Mouse (Mus musculus) liver, adult 2 months (tissue): ENCODE measurements around the gene Gh. TPM values are rescaled to one million over a fixed set of nuclear protein-coding genes. Genes with fewer than 3 reads are reported as not detected.

ENCODE experiments used
- DNase-seq: peaks from one replicate; pipeline ENCODE4 v3.0.0-alpha.2; 2011; ENCODE audit warnings: low read depth, low spot score; ENCODE audit errors: extremely low read depth
- H3K27ac ChIP-seq: fragments of 200-500 bp; replicated peaks from 2 replicates; pipeline ENCODE4 v1.5.1; 2012; ENCODE audit warnings: low read depth, mild to moderate bottlenecking, control low read depth, inconsistent platforms, low read length; ENCODE audit not compliant: insufficient read depth
- H3K27me3 ChIP-seq: fragments of 200-500 bp; 2 replicates; pipeline ENCODE4 v1.6.1; 2012; ENCODE audit warnings: mild to moderate bottlenecking, moderate library complexity, low read length, inconsistent platforms; ENCODE audit not compliant: control insufficient read depth, insufficient read depth
- H3K36me3 ChIP-seq: fragments of 200-500 bp; 2 replicates; pipeline ENCODE4 v1.6.1; 2012; ENCODE audit warnings: low read length, inconsistent platforms; ENCODE audit not compliant: control insufficient read depth, insufficient read depth
- H3K4me1 ChIP-seq: fragments of 200-500 bp; 2 replicates; pipeline ENCODE4 v1.6.1; 2011; ENCODE audit warnings: low read length; ENCODE audit not compliant: control insufficient read depth, insufficient read depth
- H3K4me3 ChIP-seq: fragments of 200-500 bp; 2 replicates; pipeline ENCODE4 v1.5.1; 2011; ENCODE audit warnings: low read depth, mild to moderate bottlenecking, control low read depth, low read length, moderate library complexity; ENCODE audit not compliant: insufficient read depth
- H3K79me2 ChIP-seq: fragments of 200-500 bp; 2 replicates; pipeline ENCODE4 v1.6.1; 2012; ENCODE audit warnings: inconsistent platforms, mild to moderate bottlenecking, low read length, moderate library complexity; ENCODE audit not compliant: control insufficient read depth, insufficient read depth
- H3K9ac ChIP-seq: fragments of 200-500 bp; 2 replicates; pipeline ENCODE4 v1.6.1; 2012; ENCODE audit warnings: low read depth, mild to moderate bottlenecking, control low read depth, inconsistent platforms, low read length
- CTCF ChIP-seq: fragments of 200-500 bp; IDR thresholded peaks from 2 replicates; pipeline ENCODE4 v1.5.1; 2011; ENCODE audit warnings: low read depth, low read length, control low read depth
- POLR2A ChIP-seq: fragments of 200-500 bp; IDR thresholded peaks from 2 replicates; pipeline ENCODE4 v1.6.1; 2011; ENCODE audit warnings: low read length, control low read depth; ENCODE audit not compliant: insufficient read depth; ENCODE audit errors: extremely low read depth
- WGBS: fragments of 180-500 bp; shearing (Covaris S2); methylation state at CpG from one replicate; pipeline ENCODE4 v1.1.7; 2018; 5-methylcytosine and 5-hydroxymethylcytosine counted together
- polyA plus RNA-seq: library from polyadenylated mRNA; depleted of rRNA; stranded (reverse); fragments of >200 nt; gene quantifications from 2 replicates; pipeline ENCODE4 v1.2.3, GENCODE M21; 2012
- total RNA-seq: library from RNA; depleted of rRNA; stranded (reverse); fragments of >200 nt; gene quantifications from 2 replicates; pipeline ENCODE4 v1.2.3, GENCODE M21; 2014

Gene Gh
- total and polyA plus RNA-seq, 2 experiments: not detected

DNA sequence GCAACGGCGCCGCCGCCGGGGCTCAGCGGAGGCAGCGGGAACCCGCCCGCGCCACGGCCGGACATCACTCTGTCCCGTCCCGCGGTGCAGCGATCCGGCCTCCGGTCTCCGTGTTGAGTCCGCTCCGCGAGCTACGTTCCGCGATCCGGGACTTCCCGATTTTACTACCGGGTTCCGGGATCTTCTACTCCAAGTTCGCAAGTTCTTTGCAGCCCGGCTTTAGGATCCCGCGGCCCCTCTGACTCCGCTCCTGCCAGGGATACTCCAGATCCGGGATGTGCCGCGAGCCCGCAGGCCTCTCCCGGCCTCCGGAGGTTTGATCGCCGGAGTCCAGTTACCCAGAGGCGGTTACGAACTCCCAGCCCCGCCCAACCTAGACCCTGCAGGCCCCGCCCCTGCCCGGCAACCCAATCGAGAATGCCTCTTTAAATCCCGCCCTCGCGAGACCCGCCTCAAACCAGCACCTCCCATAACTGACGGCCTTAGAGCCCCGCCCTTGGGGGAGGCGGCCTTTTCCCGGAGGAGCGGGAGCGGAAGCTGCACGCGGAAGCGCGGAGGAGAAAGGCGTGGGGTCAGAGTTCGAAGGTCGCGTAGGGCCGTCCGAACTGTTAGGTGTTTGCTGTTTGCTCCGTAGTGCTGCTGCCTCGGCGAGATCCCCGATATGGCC lies 28.9 kb downstream of the Gh start, which contains the start of gene Smarcd2:
TSS of gene Smarcd2 (minus strand) at position 329 of the 667 bp plus-strand sequence.
- under 1% methylated on average over 72 of the region's 72 CpGs for WGBS
- Histone ChIP-seq H3K4me3 (peak within 1 kb of the TSS; percentile 96), H3K4me1 (peaks cover 28% of the 10 kb centered on the region), H3K79me2 (peaks cover 15% of the 10 kb centered on the region; the same call in 1 of the 2 replicates), H3K9ac (peak within 1 kb of the TSS; percentile 94), H3K27ac (peak within 1 kb of the TSS; percentile 91), H3K36me3 (no peaks in the 10 kb centered on the region), H3K27me3 (no peaks in the 10 kb centered on the region)
- peak; percentile 94 for DNase-seq
- TF ChIP-seq CTCF (no peak), POLR2A (peak; percentile 90)

DNA sequence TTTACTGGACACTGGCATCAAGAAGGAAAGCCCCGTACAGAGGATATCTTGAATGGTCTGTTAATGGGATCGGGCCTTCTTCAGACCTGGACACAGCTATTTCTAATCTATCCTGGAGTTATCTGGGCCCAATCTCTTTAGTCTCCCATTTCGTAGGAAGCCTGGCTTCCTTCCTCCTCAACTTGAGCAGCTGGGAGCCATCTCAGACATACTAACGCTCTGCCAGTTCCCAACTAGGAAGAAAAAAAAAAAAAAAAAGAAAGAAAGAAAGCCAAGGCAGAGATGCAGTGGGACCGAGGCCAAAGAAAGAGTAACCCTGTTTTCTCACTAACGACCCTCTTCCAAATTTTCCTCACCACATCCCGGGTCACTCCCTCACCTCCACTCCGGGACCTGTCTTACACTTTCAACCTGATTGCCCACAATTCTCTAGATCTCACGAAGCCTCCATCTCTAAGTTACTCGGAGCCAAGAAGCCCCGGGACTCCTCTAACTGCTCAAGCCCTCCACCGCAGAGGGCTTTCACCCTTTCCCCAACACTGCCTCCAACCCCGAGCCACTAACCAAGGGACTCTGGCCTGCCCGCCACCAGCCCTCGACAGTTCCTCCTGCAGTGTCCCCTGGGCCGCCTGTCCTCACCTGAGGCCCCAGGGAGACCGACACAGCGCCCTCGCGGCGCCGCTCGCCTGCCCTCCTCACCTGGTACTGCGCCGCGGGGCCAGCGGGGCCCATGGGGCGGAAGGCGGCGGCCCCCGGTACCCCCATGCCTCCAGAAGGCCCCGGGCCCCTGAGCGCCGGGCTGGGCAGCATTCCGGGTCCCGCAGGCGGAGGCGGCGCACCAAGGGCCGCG lies 29.6 kb downstream of the Gh start:
- no peak for DNase-seq
- peak overlapping the region; percentile 91 for H3K27ac ChIP-seq
- H3K79me2 ChIP-seq: peaks cover 15% of the 10 kb centered on the region; the same call in 1 of the 2 replicates
- H3K4me3 ChIP-seq: peak overlapping the region; percentile 96
- TF ChIP-seq CTCF (no peak), POLR2A (no peak)
- H3K27me3 ChIP-seq: no peaks in the 10 kb centered on the region
- WGBS: under 1% methylated on average over 41 of the region's 41 CpGs
- peaks cover under 1% of the 10 kb centered on the region; the same call in 1 of the 2 replicates for H3K36me3 ChIP-seq
- H3K9ac ChIP-seq: peak overlapping the region; percentile 94
- peaks cover 32% of the 10 kb centered on the region for H3K4me1 ChIP-seq

DNA sequence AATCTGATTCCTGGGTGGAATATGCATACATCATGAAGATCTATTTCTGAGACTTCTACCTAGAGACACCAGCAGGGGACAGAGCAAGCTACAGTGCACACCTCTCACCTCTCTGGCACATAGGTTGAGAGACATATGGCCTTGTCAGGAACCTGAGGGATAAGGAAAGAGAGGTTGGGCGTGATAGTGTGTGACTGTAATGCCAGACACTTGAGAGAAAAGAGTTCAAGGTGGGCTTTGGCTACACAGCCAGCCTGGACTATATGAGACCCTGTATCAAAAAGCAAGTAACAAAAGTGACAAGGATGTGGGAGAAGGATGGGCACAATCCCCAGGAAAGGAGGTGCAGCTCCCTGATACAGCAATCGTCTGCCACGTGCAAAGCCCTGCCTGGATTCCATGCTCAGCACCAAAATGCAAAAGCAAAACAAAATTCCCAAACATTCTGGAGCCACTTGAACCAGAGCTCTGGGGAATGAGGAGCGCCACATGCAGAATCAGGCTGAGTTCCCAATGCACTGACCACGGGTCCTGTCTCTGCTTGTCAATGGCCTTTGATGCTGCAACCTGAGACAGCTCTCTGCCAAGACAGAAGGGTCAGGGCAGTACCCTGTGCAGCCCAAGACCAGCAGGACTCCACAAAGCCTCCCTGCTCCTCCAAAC lies 30.4 kb downstream of the Gh start:
- Histone ChIP-seq H3K9ac (peak overlapping the region; percentile 94), H3K79me2 (peaks cover 15% of the 10 kb centered on the region; the same call in 1 of the 2 replicates), H3K4me3 (peak overlapping the region; percentile 96), H3K27me3 (no peaks in the 10 kb centered on the region), H3K36me3 (peaks cover 8% of the 10 kb centered on the region), H3K27ac (peak overlapping the region; percentile 91), H3K4me1 (peaks cover 31% of the 10 kb centered on the region)
- TF ChIP-seq CTCF (no peak), POLR2A (peak; percentile 39; the same call in 1 of the 2 replicates)
- WGBS: 21% methylated on average over 5 of the region's 5 CpGs
- peak; percentile 88 for DNase-seq

DNA sequence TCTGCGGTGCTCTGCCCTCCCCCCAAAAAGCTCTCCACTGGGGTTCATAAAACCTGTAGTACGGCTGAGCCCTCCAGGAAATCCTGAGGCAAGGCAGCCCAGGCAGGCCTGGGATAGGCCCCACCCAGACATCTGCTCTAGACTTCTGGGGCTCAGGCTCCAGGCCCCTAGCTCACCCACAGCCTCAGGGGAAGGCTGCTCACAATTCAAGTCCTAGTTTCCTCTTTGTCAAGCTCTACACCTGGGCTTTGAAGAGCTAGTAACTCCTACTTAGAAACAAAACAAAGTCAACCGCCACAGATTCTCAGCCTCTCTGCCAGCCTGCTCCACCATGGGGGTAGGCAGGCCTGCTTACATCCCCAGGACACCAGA lies 32.6 kb downstream of the Gh start:
- H3K4me1 ChIP-seq: peaks cover 26% of the 10 kb centered on the region
- DNase-seq: no peak
- 0 out of 2 replicates have a peak overlapping the region, but pooled peaks have one; percentile 9 for H3K9ac ChIP-seq
- no peak overlapping the region for H3K4me3 ChIP-seq
- peaks cover 15% of the 10 kb centered on the region; the same call in 1 of the 2 replicates for H3K79me2 ChIP-seq
- no peak for TF ChIP-seq CTCF
- TF ChIP-seq POLR2A: no peak
- H3K27ac ChIP-seq: peak overlapping the region; percentile 48
- H3K36me3 ChIP-seq: peaks cover 27% of the 10 kb centered on the region
- no peaks in the 10 kb centered on the region for H3K27me3 ChIP-seq
- WGBS: 31% methylated on average over 3 of the region's 3 CpGs

DNA sequence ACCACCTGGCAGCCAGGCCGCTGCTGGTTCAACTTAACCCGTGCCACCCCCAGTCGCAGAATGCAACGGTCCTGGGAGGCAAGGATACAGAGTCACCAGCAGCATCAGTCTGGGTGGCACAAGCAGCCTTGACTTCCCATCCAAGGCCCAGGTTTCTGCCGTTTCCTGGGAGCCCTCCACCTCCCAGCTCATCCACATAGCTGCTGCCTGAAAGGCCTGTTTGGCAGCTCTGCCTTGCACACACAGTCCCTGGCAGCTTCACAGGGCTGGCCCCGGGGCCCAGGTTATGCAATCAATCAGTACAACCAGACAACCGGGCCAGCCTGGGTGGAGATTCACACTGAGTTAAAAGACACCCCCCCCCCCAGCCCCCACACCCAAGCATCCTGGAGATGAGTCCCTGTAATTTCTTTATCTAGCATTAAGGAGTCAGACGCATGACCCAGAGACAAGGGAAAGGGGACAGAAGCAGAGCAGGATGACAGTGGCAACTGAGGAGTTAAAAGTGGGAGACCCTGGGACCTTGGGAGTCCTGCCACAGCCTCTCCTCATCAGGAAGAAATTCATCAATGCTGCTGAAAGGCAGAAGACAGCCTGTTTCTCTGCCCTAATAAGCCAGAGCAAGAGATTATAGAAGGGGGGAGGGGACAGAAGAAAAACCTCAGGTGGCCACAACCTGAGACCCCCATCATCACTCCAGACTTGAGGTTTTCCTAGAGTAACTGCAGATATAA lies 33.2 kb downstream of the Gh start:
- H3K4me1 ChIP-seq: peaks cover 26% of the 10 kb centered on the region
- H3K36me3 ChIP-seq: peaks cover 32% of the 10 kb centered on the region
- peak; percentile 88 for DNase-seq
- TF ChIP-seq POLR2A (no peak), CTCF (no peak)
- H3K79me2 ChIP-seq: peaks cover 15% of the 10 kb centered on the region; the same call in 1 of the 2 replicates
- peak overlapping the region; percentile 47 for H3K4me3 ChIP-seq
- peak overlapping the region; percentile 94 for H3K27ac ChIP-seq
- no peaks in the 10 kb centered on the region for H3K27me3 ChIP-seq
- WGBS: 18% methylated on average over 8 of the region's 8 CpGs
- H3K9ac ChIP-seq: peak overlapping the region; percentile 64
